Mouse (Mus musculus): ENCODE measurements around the gene Tas2r122.
"Not testable (repeated sequence)": the region's sequence is repeated elsewhere in the genome, so short reads cannot be mapped to it uniquely, and the experiment has no call there.

Gene Tas2r122

GRCm38 (mm10) chr6:132711828-132712227 lies at the start of gene Tas2r122:
Tas2r122 (minus strand) TSS chr6:132711928.
- no peak for DNase-seq (ENCODE audit: extremely low read depth, insufficient read length, low spot score)

GRCm38 (mm10) chr6:132754430-132754829 lies 42.7 kb upstream of the Tas2r122 start, which contains the start of gene Tas2r124:
Tas2r124 (plus strand) TSS chr6:132754730.
- DNase-seq (ENCODE audit: extremely low read depth, insufficient read length, low spot score), result no peak

- peak; percentile 30 for DNase-seq (ENCODE audit: extremely low read depth, insufficient read length, low spot score)
Measured at GRCm38 (mm10) chr6:132750206-132750605, 38.5 kb upstream of the Tas2r122 start.

- no peak for DNase-seq (ENCODE audit: extremely low read depth, insufficient read length, low spot score)
Measured at GRCm38 (mm10) chr6:132737935-132738334, 26.2 kb upstream of the Tas2r122 start, which contains the start of gene Tas2r115. Tas2r115 (minus strand) TSS chr6:132738035.

GRCm38 (mm10) chr6:132700907-132701306 lies 10.8 kb downstream of the Tas2r122 start, which contains the start of gene Tas2r121:
Tas2r121 (minus strand) TSS chr6:132701007.
- no peak for DNase-seq (ENCODE audit: extremely low read depth, insufficient read length, low spot score)

- DNase-seq (ENCODE audit: extremely low read depth, insufficient read length, low spot score), result not testable (repeated sequence)
Measured at GRCm38 (mm10) chr6:132691596-132691995, 20.1 kb downstream of the Tas2r122 start.
